Mouse (Mus musculus) small intestine, adult 2 months (tissue): ENCODE results near the gene Chrd.

Experiments
- CTCF ChIP-seq: fragments of 200-500 bp; IDR thresholded peaks from 2 replicates; pipeline ENCODE4 v1.5.1; 2012; ENCODE audit warnings: low read depth, mild to moderate bottlenecking, control low read depth, inconsistent platforms, low read length, moderate library complexity, mixed read lengths; ENCODE audit not compliant: insufficient replicate concordance, insufficient read length; ENCODE audit errors: extremely low read depth
- POLR2A ChIP-seq: fragments of 200-500 bp; IDR thresholded peaks from 2 replicates; pipeline ENCODE4 v1.6.1; 2012; ENCODE audit warnings: low read depth, mild to moderate bottlenecking, control low read depth, inconsistent platforms, low read length, moderate library complexity

DNA sequence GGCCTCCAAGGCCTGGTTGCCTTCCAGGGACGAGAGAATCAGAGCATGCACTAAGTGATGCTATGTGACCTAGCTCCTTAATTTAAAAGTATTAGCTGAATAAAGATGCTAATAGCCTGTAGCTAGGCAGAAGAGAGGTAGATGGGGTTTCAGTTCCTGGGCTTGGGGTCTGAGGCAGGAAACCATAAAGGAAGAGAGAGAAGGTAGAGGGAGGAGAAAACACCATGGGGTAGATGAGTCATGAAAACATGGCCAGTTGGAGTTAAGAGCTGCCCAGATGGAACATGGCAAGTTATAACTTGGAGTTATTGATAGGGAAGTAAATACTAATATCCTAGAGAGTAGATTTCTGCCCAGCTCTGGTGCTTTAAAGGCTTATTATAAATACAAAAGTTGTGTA, 24.5 kb downstream of the Chrd start:
- TF ChIP-seq POLR2A (no peak), CTCF (no peak)
